Mouse (Mus musculus): ENCODE results near the gene Ccpg1os.

DNA sequence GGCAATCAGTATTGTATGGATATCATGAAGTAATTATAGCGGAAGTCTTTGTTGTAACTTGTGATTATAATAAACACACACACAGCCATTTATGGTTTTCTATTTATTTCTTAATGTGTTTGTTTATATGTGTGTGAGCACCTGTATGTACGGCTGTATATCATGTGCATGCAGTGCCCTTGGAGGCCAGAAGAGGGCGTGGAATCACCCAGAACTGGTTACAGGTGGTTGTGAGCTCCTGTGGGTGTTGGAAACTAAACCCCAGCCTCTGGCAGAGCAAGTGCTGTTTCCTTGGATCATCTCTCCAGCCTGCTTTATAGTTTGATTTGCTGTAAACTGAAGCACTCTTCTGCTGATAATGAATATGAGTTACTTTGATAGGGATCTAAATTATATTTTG lies 41.8 kb downstream of the Ccpg1os start:
- no peak for TF ChIP-seq EP300 (IDR thresholded peaks at IDR 0.05; ENCODE audit: low read depth in 1 of 2, low read length in 2 of 2)
- TF ChIP-seq CTCF (IDR thresholded peaks at IDR 0.05 in 2 of 3, conservative IDR thresholded peaks at IDR 0.05 in 1 of 3; ENCODE audit: control insufficient read depth in 1 of 3, insufficient read depth in 1 of 3, low read depth in 2 of 3, low read length in 3 of 3, poor library complexity in 1 of 3, severe bottlenecking in 1 of 3): peak; percentile 34 to 64 (median 42); a peak in 5 of 6 replicates
- no peak for TF ChIP-seq POLR2A (IDR thresholded peaks at IDR 0.05; ENCODE audit: control insufficient read depth in 1 of 2, insufficient read depth in 1 of 2, low read depth in 1 of 2, low read length in 2 of 2, poor library complexity in 1 of 2)
- no peak for TF ChIP-seq GATA1 (IDR thresholded peaks at IDR 0.05; ENCODE audit: low read depth, low read length)
- TF ChIP-seq TAL1 (IDR thresholded peaks at IDR 0.05; ENCODE audit: low read length): no peak
- no peak for TF ChIP-seq ZNF384 (IDR thresholded peaks at IDR 0.05; ENCODE audit: low read depth, low read length)
- TF ChIP-seq NELFE (IDR thresholded peaks at IDR 0.05; ENCODE audit: low read depth, low read length): no peak
- no peak for TF ChIP-seq MAFK (IDR thresholded peaks at IDR 0.05; ENCODE audit: borderline replicate concordance, low read depth, low read length)
- TF ChIP-seq CHD1 (IDR thresholded peaks at IDR 0.05; ENCODE audit: low read depth, low read length): no peak
- TF ChIP-seq ZC3H11A (IDR thresholded peaks at IDR 0.05; ENCODE audit: low read depth, low read length): no peak
- no peak for TF ChIP-seq CHD2 (IDR thresholded peaks at IDR 0.05; ENCODE audit: low read length)

Measured in MEL (cell line).